Mouse (Mus musculus) midbrain, embryonic 13.5 days (tissue): ENCODE results near the gene Calcrl. TPM values are rescaled to one million over a fixed set of nuclear protein-coding genes. Genes with fewer than 3 reads are reported as not detected.

Experiments
- ATAC-seq: fragments of 200-750 bp; cut with Nextera tagmentation; 2 replicates; pipeline ENCODE4 v1.8.0; 2017; ENCODE audit warnings: mild to moderate bottlenecking, moderate TSS enrichment, moderate library complexity
- H3K27ac ChIP-seq: fragments of 300-500 bp; sonication (generic); 2 replicates; pipeline ENCODE4 v1.5.1; 2015; ENCODE audit warnings: inconsistent platforms, mild to moderate bottlenecking, moderate library complexity
- H3K27me3 ChIP-seq: fragments of 300-500 bp; sonication (generic); 2 replicates; pipeline ENCODE4 v1.6.1; 2015; ENCODE audit warnings: mild to moderate bottlenecking, inconsistent platforms
- H3K36me3 ChIP-seq: fragments of 300-500 bp; sonication (generic); 2 replicates; pipeline ENCODE4 v1.6.1; 2015; ENCODE audit warnings: mild to moderate bottlenecking, inconsistent platforms
- H3K4me1 ChIP-seq: fragments of 300-500 bp; sonication (generic); replicated peaks from 2 replicates; pipeline ENCODE4 v1.6.1; 2015; ENCODE audit warnings: inconsistent platforms
- H3K4me2 ChIP-seq: fragments of 300-500 bp; sonication (generic); replicated peaks from 2 replicates; pipeline ENCODE4 v1.6.1; 2015; ENCODE audit warnings: moderate library complexity, mild to moderate bottlenecking, inconsistent platforms
- H3K4me3 ChIP-seq: fragments of 300-500 bp; sonication (generic); replicated peaks from 2 replicates; pipeline ENCODE4 v1.5.1; 2015; ENCODE audit warnings: mild to moderate bottlenecking, inconsistent platforms
- H3K9ac ChIP-seq: fragments of 300-500 bp; sonication (generic); replicated peaks from 2 replicates; pipeline ENCODE4 v1.6.1; 2015; ENCODE audit warnings: mild to moderate bottlenecking, inconsistent platforms
- H3K9me3 ChIP-seq: fragments of 300-500 bp; sonication (generic); 2 replicates; pipeline ENCODE4 v1.6.1; 2016; ENCODE audit warnings: mild to moderate bottlenecking, inconsistent platforms
- WGBS: fragments of 180-500 bp; shearing (Covaris S2); methylation state at CpG from one replicate; pipeline ENCODE4 v1.1.7; 2015; 5-methylcytosine and 5-hydroxymethylcytosine counted together
- polyA plus RNA-seq: library from polyadenylated mRNA; unstranded; fragments of >200 nt; fragmentation: Nextera tagmentation; extraction: Ambion mirVana; gene quantifications from 2 replicates; pipeline ENCODE4 v1.2.1, GENCODE M21; 2015

The Calcrl gene
- 7.0 and 8.5 TPM in 2 replicates for polyA plus RNA-seq

DNA sequence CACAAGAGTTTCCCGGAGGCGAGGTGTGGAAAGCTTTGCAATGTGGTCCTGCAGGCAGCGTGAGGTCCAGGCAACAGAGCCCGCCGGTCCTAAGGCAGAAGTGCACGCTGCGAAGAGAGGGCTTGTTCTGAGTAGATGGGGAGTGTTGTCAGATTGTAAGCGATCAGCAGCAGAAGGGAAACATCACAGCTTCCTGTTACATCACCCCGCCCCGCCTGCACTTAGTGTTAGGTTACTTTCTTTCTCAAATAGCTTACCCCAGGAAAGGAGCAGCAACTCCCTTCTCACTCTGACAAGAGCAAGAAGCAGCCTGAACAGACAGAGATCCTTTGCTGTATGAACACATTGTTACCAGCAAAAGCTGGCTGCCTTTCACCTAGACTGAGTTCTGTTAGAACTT, at the start of gene Calcrl:
Gene Calcrl, minus strand, starts transcription at position 274 of the 400 bp plus-strand sequence.
- Histone ChIP-seq H3K9ac (peak within 1 kb of the TSS; percentile 47; the same call in 1 of the 2 replicates), H3K4me2 (peak within 1 kb of the TSS; percentile 55), H3K36me3 (no peaks in the 10 kb centered on the region), H3K27ac (no peak within 1 kb of the TSS), H3K9me3 (no peaks in the 10 kb centered on the region), H3K4me3 (peak within 1 kb of the TSS; percentile 28), H3K27me3 (0 out of 2 replicates have a peak, but pooled peaks cover 9% of the 10 kb centered on the region), H3K4me1 (peaks cover 9% of the 10 kb centered on the region)
- 0 out of 2 replicates have a peak, but pooled peaks have one; percentile 43 for ATAC-seq
- WGBS = under 1% methylated on average over 10 of the region's 10 CpGs

DNA sequence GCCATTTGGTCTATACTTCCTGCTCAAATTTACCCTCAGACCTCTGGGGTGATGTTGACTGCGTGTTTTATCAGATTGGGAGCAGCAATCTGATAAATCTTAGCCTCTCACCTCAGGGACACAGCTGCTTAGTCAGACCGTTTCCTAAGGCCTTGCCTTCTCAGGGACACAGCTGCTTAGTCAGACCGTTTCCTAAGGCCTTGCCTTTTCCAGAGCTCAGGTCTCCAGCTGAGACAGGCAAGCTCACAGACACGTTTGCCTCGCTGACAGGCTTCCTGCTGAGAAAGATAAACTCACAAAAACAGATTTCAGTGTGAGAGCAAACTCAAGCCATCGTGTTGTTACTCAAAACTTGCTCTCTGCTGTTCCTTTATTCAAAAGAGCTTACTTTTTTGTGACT, 49.4 kb upstream of the Calcrl start:
- no peak overlapping the region for H3K4me3 ChIP-seq
- WGBS = 7% methylated on average over 6 of the region's 6 CpGs
- ATAC-seq = no peak

DNA sequence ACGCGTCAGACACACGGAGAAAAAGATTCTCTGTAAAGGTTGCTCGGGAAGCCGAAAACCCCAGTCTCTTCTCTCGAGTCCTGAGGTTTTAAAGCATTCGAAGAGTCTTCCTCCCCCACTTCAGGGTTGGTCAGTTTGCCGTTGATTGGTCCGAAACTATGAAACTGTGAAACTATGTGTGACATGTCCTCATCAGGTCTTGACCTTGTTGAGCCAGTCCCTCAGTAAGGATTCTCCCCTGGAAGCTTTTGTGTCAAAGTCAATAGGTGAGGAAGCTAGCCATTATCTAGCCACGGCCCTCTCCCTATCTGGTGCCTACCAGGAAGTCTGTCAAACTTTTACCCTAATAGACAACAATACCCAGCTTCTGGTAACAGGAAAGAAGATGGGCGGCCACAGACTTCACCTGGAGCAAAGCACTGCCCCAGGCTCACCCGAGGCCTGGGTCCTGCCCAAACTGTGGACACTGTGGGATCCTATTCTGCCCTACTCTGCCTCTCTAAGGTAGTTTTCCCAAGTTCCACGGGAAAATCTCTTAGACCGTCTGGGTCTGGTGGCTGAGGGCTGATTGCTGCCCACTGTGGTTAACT, 48.8 kb upstream of the Calcrl start:
- H3K9ac ChIP-seq = no peak overlapping the region
- no peak overlapping the region for H3K4me2 ChIP-seq
- 70% methylated on average over 14 of the region's 14 CpGs for WGBS
- H3K27ac ChIP-seq = no peak overlapping the region
- H3K4me1 ChIP-seq = 0 out of 2 replicates have a peak, but pooled peaks cover 3% of the 10 kb centered on the region
- H3K36me3 ChIP-seq = no peaks in the 10 kb centered on the region
- no peaks in the 10 kb centered on the region for H3K9me3 ChIP-seq
- ATAC-seq = no peak
- H3K27me3 ChIP-seq = no peaks in the 10 kb centered on the region
- H3K4me3 ChIP-seq = no peak overlapping the region

More for the DNA sequence above, 49.4 kb upstream of the Calcrl start:
- no peaks in the 10 kb centered on the region for H3K9me3 ChIP-seq
- no peaks in the 10 kb centered on the region for H3K36me3 ChIP-seq
- H3K27me3 ChIP-seq = no peaks in the 10 kb centered on the region
- no peak overlapping the region for H3K9ac ChIP-seq
- H3K4me2 ChIP-seq = no peak overlapping the region
- no peak overlapping the region for H3K27ac ChIP-seq
- 0 out of 2 replicates have a peak, but pooled peaks cover 3% of the 10 kb centered on the region for H3K4me1 ChIP-seq

DNA sequence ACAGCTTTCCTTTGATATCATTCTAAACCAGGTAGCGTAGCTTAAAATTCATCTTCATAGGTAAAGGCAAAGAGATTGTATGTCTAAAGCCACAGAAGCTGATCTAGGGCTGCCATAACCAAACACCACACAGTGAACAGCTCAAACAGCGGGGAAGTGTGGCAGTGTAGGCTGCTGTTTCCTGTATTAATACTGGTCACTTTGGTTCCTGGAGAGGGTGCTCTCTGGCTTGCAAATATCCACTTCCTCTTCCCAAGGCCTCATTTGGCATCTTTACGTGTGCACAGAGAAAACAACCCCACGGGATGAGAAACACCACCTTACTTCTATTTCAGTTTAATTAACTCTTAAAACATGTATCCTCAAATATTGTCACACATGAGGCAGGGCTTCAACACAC, 42.2 kb upstream of the Calcrl start:
- 90% methylated on average over 4 of the region's 4 CpGs for WGBS
- H3K27me3 ChIP-seq = no peaks in the 10 kb centered on the region
- no peak overlapping the region for H3K9ac ChIP-seq
- no peak overlapping the region for H3K27ac ChIP-seq
- ATAC-seq = no peak
- no peak overlapping the region for H3K4me2 ChIP-seq
- H3K9me3 ChIP-seq = no peaks in the 10 kb centered on the region
- no peaks in the 10 kb centered on the region for H3K4me1 ChIP-seq
- H3K36me3 ChIP-seq = no peaks in the 10 kb centered on the region
- no peak overlapping the region for H3K4me3 ChIP-seq

DNA sequence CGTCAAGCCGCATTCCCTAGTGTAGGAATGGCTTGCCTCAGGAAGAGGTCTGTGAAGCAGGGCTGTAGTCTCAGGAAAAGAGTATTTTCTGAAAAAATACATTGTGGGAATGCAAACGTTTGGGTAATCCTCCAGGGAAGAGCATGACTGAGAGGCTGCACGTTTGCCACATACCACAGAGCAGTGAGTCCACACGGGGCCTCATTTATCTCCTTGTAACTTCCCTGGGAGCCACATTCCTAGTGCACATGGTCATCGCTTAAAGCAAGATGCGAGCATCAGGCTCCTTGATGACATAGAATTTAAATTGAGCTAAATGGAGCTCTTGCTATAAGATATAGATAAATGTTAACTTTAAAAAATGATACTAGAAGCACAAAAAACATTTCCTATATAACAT, 39.7 kb upstream of the Calcrl start:
- ATAC-seq = no peak
- Histone ChIP-seq H3K9ac (no peak overlapping the region), H3K4me2 (no peak overlapping the region), H3K36me3 (no peaks in the 10 kb centered on the region), H3K27ac (no peak overlapping the region), H3K4me1 (no peaks in the 10 kb centered on the region), H3K27me3 (no peaks in the 10 kb centered on the region), H3K4me3 (no peak overlapping the region), H3K9me3 (no peaks in the 10 kb centered on the region)
- WGBS = 60% methylated on average over 7 of the region's 7 CpGs

DNA sequence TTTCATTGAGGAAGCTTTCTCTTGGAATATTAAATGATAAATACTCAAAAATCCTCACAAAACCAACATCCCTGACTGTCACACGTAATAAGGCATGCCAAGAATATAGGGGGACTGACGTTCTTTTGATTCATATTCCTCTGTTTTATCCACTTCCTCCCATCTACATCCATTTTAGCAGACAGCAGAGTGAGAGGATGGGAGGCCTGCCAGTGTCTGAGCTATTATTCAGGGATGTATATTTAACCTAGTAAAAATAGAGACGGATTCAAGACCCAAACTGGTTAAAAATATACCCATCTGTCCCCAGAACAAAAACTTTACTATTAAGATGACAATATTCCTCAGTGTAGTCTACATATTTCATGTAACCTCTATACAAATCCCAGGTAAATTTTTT, 37.2 kb upstream of the Calcrl start:
- WGBS = 89% methylated on average over 3 of the region's 3 CpGs
- ATAC-seq = no peak
- no peaks in the 10 kb centered on the region for H3K4me1 ChIP-seq
- no peak overlapping the region for H3K4me3 ChIP-seq
- no peaks in the 10 kb centered on the region for H3K36me3 ChIP-seq
- no peak overlapping the region for H3K27ac ChIP-seq
- no peak overlapping the region for H3K4me2 ChIP-seq
- no peaks in the 10 kb centered on the region for H3K27me3 ChIP-seq
- H3K9ac ChIP-seq = no peak overlapping the region
- H3K9me3 ChIP-seq = no peaks in the 10 kb centered on the region

DNA sequence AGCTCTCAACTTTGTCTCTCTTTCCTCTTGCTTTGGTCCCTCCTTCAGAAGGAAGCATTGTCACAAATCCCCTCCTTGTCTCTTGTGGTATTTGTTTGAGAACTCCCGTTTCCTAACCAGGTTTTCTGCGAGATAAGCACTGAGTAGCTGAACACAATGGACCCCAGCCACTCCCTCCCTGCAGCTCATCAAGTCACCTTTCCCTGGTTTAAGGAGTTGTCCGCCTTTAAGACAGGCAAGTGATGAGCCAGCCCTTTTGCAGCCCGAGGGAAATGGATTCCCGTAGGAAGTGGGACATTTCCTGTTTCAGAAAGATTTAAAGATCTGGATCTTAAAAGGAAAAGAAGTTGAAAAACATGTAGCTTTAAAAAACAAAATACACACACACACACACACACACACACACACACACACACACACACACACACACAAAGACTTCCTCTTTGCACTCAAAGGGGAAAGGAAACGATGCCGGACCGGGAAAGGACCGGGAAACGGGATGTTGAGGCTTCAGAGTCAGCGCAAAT, 34.5 kb upstream of the Calcrl start:
- WGBS = 70% methylated on average over 11 of the region's 11 CpGs
- H3K27ac ChIP-seq = no peak overlapping the region
- H3K4me1 ChIP-seq = no peaks in the 10 kb centered on the region
- no peak overlapping the region for H3K9ac ChIP-seq
- no peak overlapping the region for H3K4me3 ChIP-seq
- no peak for ATAC-seq
- H3K9me3 ChIP-seq = no peaks in the 10 kb centered on the region
- H3K27me3 ChIP-seq = no peaks in the 10 kb centered on the region
- H3K4me2 ChIP-seq = no peak overlapping the region
- H3K36me3 ChIP-seq = no peaks in the 10 kb centered on the region

DNA sequence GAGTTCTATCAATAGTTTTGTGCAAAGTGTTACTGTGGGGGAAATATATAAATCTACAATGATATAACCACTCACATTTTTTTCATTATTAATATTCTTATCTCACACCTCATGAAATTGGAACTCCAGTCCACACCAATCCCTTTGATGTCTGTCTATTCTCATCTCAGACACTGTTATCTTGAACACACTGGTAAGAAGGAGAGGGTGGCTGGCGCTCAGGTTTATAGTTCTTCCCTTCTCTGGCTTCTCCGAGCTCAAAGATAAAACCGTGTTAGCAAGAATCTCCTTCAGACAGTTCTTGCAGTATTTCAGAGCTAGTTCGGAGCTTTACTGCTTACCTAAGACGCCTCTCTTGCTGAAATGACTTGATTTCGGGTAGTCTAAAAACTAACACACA, 32.0 kb upstream of the Calcrl start:
- H3K9ac ChIP-seq = no peak overlapping the region
- H3K9me3 ChIP-seq = no peaks in the 10 kb centered on the region
- no peak overlapping the region for H3K27ac ChIP-seq
- H3K4me1 ChIP-seq = no peaks in the 10 kb centered on the region
- no peaks in the 10 kb centered on the region for H3K27me3 ChIP-seq
- 87% methylated on average over 6 of the region's 6 CpGs for WGBS
- ATAC-seq = no peak
- no peak overlapping the region for H3K4me3 ChIP-seq
- H3K4me2 ChIP-seq = no peak overlapping the region
- H3K36me3 ChIP-seq = no peaks in the 10 kb centered on the region

DNA sequence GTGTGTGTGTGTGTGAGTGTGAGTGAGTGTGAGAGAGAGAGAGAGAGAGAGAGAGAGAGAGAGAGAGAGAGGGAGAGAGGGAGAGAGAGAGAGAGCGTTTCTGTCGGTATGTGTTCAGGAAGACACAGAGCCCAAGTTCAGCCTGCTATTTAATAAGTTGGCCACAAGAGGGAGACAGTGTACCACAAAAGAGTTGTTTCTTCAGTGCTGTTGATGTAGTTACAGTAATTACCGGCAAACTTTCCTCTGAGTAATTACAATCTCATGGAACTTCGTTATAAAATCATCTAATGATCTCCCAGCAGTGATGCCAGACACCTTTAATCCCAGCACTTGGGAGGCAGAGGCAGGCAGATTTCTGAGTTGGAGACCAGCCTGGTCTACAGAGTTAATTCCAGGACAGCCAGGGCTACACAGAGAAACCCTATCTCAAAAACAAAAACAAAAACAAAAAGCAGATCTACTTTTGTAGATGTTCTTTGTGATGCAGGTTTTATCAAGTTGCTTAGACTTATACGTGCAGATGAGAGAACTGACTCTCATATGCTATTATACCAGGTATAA, 30.1 kb upstream of the Calcrl start:
- Histone ChIP-seq H3K36me3 (no peaks in the 10 kb centered on the region), H3K27me3 (no peaks in the 10 kb centered on the region), H3K27ac (no peak overlapping the region), H3K9me3 (no peaks in the 10 kb centered on the region), H3K9ac (no peak overlapping the region), H3K4me2 (no peak overlapping the region), H3K4me1 (no peaks in the 10 kb centered on the region), H3K4me3 (no peak overlapping the region)
- ATAC-seq = 0 out of 2 replicates have a peak, but pooled peaks have one; percentile 55
- 9% methylated on average over 5 of the region's 5 CpGs for WGBS

DNA sequence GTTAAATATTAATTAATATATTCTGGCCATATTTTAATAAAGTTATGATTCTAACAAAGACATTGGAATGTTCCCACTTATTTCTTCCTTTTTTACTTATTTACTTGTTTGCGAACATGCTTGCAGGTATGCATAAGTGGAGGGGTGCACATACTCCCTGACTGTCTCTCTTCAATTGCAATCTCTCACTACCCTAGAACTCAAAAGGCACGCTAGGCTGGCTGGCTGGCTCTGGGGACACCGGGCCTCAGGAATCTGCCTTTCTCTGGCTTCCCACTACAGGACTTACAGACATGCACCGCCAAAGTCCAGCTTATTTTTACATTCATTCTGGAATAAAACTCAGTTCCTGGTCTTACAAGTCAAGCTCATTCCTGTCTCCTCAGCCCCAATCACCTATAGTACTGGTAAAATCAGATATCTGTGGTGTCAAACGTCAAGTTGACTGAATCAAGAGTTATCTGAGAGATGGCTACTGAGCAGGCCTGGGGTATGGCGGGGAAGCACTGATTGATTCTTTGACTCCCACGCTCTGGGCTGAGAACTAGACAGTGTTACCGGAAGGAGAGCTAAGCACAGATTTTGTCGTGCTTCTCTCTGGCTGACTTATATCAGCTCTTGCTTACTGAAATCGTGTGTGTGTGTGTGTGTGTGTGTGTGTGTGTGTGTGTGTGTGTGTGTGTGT, 29.5 kb upstream of the Calcrl start:
- H3K36me3 ChIP-seq = no peaks in the 10 kb centered on the region
- ATAC-seq = 0 out of 2 replicates have a peak, but pooled peaks have one; percentile 50
- no peak overlapping the region for H3K27ac ChIP-seq
- H3K27me3 ChIP-seq = no peaks in the 10 kb centered on the region
- H3K9me3 ChIP-seq = no peaks in the 10 kb centered on the region
- H3K4me2 ChIP-seq = no peak overlapping the region
- H3K9ac ChIP-seq = no peak overlapping the region
- no peaks in the 10 kb centered on the region for H3K4me1 ChIP-seq
- WGBS = 56% methylated on average over 10 of the region's 10 CpGs
- H3K4me3 ChIP-seq = no peak overlapping the region

DNA sequence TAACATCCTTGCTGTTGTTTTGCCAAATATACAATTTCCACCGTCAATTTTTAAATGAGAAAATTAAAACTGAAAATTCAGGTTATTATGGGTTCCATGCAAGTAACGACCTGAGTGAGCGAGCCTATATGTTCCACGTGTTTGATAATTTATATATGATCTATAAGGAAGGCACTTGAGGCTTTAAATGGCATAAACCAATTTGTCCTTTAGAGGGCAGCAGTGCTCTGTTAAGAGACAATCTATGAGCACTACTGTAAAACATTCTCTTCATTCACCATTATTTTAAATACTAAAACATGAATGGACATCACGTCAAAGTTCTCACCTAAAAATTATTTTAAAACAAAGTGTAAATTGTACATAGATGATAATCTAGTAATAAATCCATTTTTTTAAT, 28.8 kb upstream of the Calcrl start:
- ATAC-seq = peak; percentile 74; the same call in 1 of the 2 replicates
- WGBS = 14% methylated on average over 5 of the region's 5 CpGs

DNA sequence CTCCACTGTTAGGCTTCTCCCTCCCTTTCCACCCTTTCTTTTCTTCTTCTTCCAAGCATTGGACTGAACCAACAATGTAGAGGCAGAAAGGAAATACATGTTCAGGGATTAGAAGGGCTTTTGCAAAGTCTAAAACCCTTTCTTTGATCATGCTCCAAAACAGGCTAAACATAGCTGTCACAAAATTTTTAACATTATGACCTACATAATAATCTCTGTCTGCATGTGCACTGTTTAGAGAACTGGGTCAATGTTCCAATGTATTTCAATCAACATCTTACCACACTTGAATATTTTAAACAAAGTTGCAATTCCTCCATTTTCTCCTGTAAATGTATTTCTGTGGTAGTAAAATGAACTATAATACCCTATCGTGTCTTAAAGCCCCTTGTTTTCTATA, 20.3 kb upstream of the Calcrl start:
- no peak overlapping the region for H3K4me2 ChIP-seq
- no peak for ATAC-seq
- 93% methylated on average over 1 of the region's 1 CpGs for WGBS
- no peaks in the 10 kb centered on the region for H3K27me3 ChIP-seq
- no peaks in the 10 kb centered on the region for H3K9me3 ChIP-seq
- no peaks in the 10 kb centered on the region for H3K36me3 ChIP-seq
- no peaks in the 10 kb centered on the region for H3K4me1 ChIP-seq
- no peak overlapping the region for H3K9ac ChIP-seq
- H3K27ac ChIP-seq = no peak overlapping the region
- H3K4me3 ChIP-seq = no peak overlapping the region

More for the DNA sequence above, 28.8 kb upstream of the Calcrl start:
- Histone ChIP-seq H3K4me2 (no peak overlapping the region), H3K9me3 (no peaks in the 10 kb centered on the region), H3K9ac (no peak overlapping the region), H3K4me1 (no peaks in the 10 kb centered on the region), H3K36me3 (no peaks in the 10 kb centered on the region), H3K27me3 (no peaks in the 10 kb centered on the region), H3K4me3 (no peak overlapping the region), H3K27ac (no peak overlapping the region)
